Mouse (Mus musculus) E14TG2a.4 (cell line): Measurements from ENCODE around the gene Tm4sf1.

Experiments
- CTCF ChIP-seq: conservative IDR thresholded peaks from 2 replicates; pipeline ENCODE4 v1.5.1; 2014; ENCODE audit warnings: low read length
- NANOG ChIP-seq: IDR thresholded peaks from 2 replicates; pipeline ENCODE4 v1.6.1; 2014; ENCODE audit warnings: borderline replicate concordance, low read length, mixed read lengths
- POU5F1 ChIP-seq: IDR thresholded peaks from 2 replicates; pipeline ENCODE4 v1.6.1; 2014; ENCODE audit warnings: low read length, borderline replicate concordance

DNA sequence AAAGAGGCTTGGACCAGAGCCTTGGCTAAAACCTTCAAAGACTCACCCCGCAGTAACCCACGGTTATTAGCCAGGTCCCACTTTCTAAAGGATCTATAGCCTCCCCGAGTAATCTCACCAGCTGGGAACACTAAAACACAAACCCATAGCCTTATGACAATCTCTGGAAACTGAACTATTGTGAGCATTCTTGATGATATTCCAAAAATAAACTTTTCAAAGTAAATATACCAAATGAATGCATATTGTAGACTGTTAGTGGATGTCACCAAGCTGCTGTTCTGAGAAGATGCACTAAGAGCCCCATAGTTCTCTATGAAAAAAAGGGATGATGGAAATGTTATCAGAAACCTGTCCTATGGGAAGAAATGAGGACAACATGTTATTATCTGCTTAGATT lies 25.0 kb downstream of the Tm4sf1 start:
- TF ChIP-seq CTCF (no peak), NANOG (no peak), POU5F1 (no peak)
